Mouse (Mus musculus): Measurements from ENCODE around the gene Nfia. TPM values are rescaled to one million over a fixed set of nuclear protein-coding genes. Genes with fewer than 3 reads are reported as not detected.

Gene Nfia
- total RNA-seq, 2 experiments from 2014 or later, result 57.0 to 57.8 TPM

DNA sequence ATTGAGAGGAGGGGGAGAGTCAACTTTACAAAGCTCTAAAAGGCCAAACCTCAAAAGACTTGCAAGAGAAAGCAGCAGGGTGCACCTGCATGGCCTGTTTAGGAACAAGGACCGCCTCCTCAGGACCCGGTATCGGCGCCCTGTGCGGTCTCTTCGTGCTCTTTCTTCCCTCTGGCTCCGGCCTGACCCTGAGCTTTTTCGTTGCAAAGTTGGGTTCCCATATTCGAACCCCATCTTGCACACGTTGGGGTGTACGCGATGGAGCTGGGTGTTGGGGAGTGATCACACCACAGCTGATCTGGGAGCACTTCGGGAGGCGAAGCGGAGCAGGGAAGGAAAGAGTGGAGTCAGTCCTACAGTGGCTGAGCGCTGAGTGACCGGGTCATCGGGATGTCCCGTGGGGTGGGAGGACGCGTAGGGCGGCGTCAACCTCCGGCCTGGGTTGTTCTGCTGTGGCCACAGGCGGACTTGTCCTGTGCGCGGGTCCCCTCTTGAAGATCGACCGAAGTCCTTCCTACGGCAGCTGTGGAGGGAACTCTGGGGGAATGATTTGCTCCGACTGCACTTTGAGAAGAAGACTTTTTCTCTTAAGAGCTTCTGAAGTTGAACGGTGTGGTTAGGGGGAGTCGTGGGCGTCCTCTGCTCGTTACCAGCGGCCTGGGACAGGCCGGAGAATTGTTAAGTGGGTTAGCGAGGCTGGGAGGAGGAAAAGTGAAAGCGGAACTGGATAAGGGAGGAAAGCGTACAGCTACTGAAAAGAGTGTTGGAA is 20.9 kb upstream of the Nfia start:
- DNase-seq, result peak; percentile 90
- Histone ChIP-seq H3K4me3 (peak overlapping the region; percentile 87), H3K27ac (peak overlapping the region; percentile 97)
- intact Hi-C loops (cut with DNase I), result loop anchor here (1.0 to 5.0 kb wide), 5 partner anchors 253 to 951 kb away; partner anchors contain the start of gene Tm2d1
- no peak for TF ChIP-seq CTCF (IDR thresholded peaks at IDR 0.05)

GRCm38 (mm10) chr4:97752276-97753010 is 20.1 kb upstream of the Nfia start:
- no peak for DNase-seq
- peak overlapping the region; percentile 97 for H3K27ac ChIP-seq
- no peak for TF ChIP-seq CTCF (IDR thresholded peaks at IDR 0.05)

DNA sequence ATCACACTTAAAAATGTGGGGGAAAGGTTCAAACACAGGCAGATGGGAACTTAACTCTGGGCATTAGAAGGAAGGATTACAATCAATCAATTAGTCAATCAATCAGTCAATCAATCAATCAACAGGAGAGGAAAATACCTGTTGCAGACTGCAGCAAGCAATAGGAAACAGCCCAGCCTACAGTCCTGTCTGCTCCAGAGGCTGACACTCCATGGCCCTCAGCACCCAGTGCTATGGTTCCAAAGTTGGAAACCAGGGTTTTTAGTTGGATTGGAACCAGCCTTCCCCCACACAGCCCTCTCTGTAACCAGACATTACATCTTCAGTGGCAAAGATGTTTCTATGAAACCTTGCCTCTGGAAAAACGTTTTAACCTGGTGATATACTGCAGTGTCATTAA is 19.0 kb upstream of the Nfia start:
- peak overlapping the region; percentile 97 for H3K27ac ChIP-seq
- TF ChIP-seq CTCF (IDR thresholded peaks at IDR 0.05), result no peak
- intact Hi-C loops (cut with DNase I), result loop anchor here (5.0 kb wide), 2 partner anchors 629 to 949 kb away; partner anchors contain the start of gene Tm2d1
- DNase-seq, result no peak
- H3K4me3 ChIP-seq, result peak overlapping the region; percentile 62

More at GRCm38 (mm10) chr4:97752276-97753010, 20.1 kb upstream of the Nfia start:
- peak overlapping the region; percentile 87 for H3K4me3 ChIP-seq
- intact Hi-C loops (cut with DNase I), result loop anchor here (1.0 to 5.0 kb wide), 3 partner anchors 252 to 950 kb away; partner anchors contain the start of gene Tm2d1

DNA sequence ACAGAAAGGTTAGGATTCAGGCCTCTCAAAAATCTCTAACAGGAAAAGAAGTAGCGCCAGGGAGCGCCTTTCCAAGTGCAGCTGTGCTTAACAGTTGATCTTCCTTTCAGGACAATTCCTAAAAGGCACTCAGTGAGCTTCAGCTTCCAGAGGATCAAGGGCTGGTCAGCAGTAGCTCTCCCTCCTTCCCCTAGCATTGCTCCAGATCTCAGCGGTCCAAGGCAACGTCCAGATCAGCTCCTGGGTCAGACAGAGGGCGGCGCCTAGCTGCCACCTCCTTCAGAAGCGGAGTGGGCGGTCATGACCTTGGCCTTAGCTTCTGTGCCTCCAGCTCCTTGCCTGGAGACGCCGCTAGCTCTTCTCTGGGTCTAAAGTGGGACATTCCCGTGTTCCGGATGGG is 18.3 kb upstream of the Nfia start:
- TF ChIP-seq CTCF (IDR thresholded peaks at IDR 0.05), result peak; percentile 39; the same call in 1 of the 2 replicates
- intact Hi-C loops (cut with DNase I), result loop anchor here (5.0 kb wide), 2 partner anchors 628 to 948 kb away; partner anchors contain the start of gene Tm2d1
- peak overlapping the region; percentile 62 for H3K4me3 ChIP-seq
- H3K27ac ChIP-seq, result peak overlapping the region; percentile 97
- DNase-seq, result peak; percentile 85

- Histone ChIP-seq H3K4me3 (peak overlapping the region; percentile 69), H3K27ac (peak overlapping the region; percentile 91)
- intact Hi-C loops (cut with DNase I), result loop anchor here (2.0 kb wide), 1 partner anchor 19 kb away; no protein-coding TSS in a partner anchor
- DNase-seq, result peak; percentile 85
- peak; percentile 13; the same call in 1 of the 2 replicates for TF ChIP-seq CTCF (IDR thresholded peaks at IDR 0.05)
Observed at GRCm38 (mm10) chr4:97757207-97757977, 15.1 kb upstream of the Nfia start.

DNA sequence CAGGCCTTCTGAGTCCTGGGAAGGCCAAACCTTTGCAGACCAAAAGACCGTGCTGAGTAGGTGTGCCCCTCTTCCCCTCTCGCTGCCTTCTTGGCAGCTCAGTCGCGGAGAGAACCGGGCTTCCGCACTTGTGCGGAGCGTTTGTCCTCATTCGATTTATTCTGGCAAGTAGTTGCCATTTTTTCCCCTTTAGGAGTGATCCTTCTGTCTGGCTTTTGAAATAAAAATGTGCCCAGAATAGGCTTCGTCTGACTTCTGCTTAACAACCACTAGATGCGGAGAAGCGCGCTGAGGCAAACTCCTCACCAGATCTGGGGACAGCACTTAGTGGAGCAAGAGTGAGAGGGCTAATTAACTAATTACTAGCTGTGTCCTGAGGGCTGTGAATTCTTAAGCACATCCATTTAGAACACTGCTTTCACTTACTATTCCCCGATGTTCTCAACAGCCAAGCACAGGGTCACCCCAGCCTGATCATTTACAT is 14.5 kb upstream of the Nfia start:
- H3K4me3 ChIP-seq, result peak overlapping the region; percentile 69
- peak overlapping the region; percentile 91 for H3K27ac ChIP-seq
- intact Hi-C loops (cut with DNase I), result loop anchor here (2.0 kb wide), 1 partner anchor 19 kb away; no protein-coding TSS in a partner anchor
- TF ChIP-seq CTCF (IDR thresholded peaks at IDR 0.05), result peak; percentile 39; the same call in 1 of the 2 replicates
- DNase-seq, result peak; percentile 42

- intact Hi-C loops (cut with DNase I), result no loop called here
- peak overlapping the region; percentile 91 for H3K27ac ChIP-seq
- TF ChIP-seq CTCF (IDR thresholded peaks at IDR 0.05), result no peak
- no peak for DNase-seq
- H3K4me3 ChIP-seq, result peak overlapping the region; percentile 69
Observed at GRCm38 (mm10) chr4:97758661-97759060, 13.9 kb upstream of the Nfia start.

GRCm38 (mm10) chr4:97764616-97765015 is 7.9 kb upstream of the Nfia start:
- intact Hi-C loops (cut with DNase I), result no loop called here
- no peak overlapping the region for H3K27ac ChIP-seq
- TF ChIP-seq CTCF (IDR thresholded peaks at IDR 0.05), result no peak
- no peak overlapping the region for H3K4me3 ChIP-seq
- no peak for DNase-seq

GRCm38 (mm10) chr4:97765341-97766020 is 7.1 kb upstream of the Nfia start:
- intact Hi-C loops (cut with DNase I), result no loop called here
- Histone ChIP-seq H3K27ac (no peak overlapping the region), H3K4me3 (no peak overlapping the region)
- no peak for TF ChIP-seq CTCF (IDR thresholded peaks at IDR 0.05)
- no peak for DNase-seq

DNA sequence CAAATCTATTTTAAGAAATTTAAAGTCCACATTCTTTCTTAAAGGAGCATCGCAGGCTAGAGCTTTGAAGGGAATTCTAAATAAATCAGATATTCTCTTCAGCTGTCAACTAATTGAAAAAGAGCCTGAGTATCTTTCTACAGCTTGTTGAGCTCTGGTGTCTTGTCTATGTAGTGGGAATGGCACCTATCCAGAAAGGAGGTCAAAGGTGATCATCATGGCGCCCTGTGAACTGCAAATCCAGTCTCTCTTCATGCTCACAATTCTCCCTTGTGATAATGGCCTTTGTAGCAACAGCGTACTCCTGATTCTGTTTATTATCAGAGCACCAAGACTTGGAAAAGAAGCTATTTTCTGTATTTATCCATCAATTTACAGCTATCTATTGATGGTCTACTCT is 6.4 kb upstream of the Nfia start:
- intact Hi-C loops (cut with DNase I), result no loop called here
- no peak for TF ChIP-seq CTCF (IDR thresholded peaks at IDR 0.05)
- H3K27ac ChIP-seq, result no peak overlapping the region
- no peak for DNase-seq
- no peak overlapping the region for H3K4me3 ChIP-seq

GRCm38 (mm10) chr4:97767025-97767424 is 5.5 kb upstream of the Nfia start:
- no peak for TF ChIP-seq CTCF (IDR thresholded peaks at IDR 0.05)
- Histone ChIP-seq H3K27ac (no peak overlapping the region), H3K4me3 (no peak overlapping the region)
- no peak for DNase-seq
- intact Hi-C loops (cut with DNase I), result no loop called here
